Mouse (Mus musculus) heart, embryonic 13.5 days (tissue): ENCODE measurements at regions not wholly inside any gene's neighbourhood (a gene's known extent, or its start where the extent isn't known, plus 50 kb on each side); places are given as distances from the start of the nearest gene placed in this dataset.
A peak's percentile ranks its signal among the peaks of the same experiment; 100 is the strongest.

Experiments
- ATAC-seq: fragments of 200-750 bp; cut with Nextera tagmentation; 2 replicates; pipeline ENCODE4 v1.8.0; 2017; ENCODE audit warnings: moderate TSS enrichment; ENCODE audit not compliant: insufficient number of reproducible peaks, low FRiP score, low TSS enrichment; ENCODE audit errors: extremely low read depth
- H3K27ac ChIP-seq: fragments of 300-500 bp; sonication (generic); replicated peaks from 2 replicates; pipeline ENCODE4 v1.5.1; 2015; ENCODE audit warnings: moderate library complexity, mild to moderate bottlenecking, inconsistent platforms
- H3K27me3 ChIP-seq: fragments of 300-500 bp; sonication (generic); replicated peaks from 2 replicates; pipeline ENCODE4 v1.6.1; 2015; ENCODE audit warnings: mild to moderate bottlenecking, inconsistent platforms
- H3K36me3 ChIP-seq: fragments of 300-500 bp; sonication (generic); 2 replicates; pipeline ENCODE4 v1.6.1; 2015; ENCODE audit warnings: mild to moderate bottlenecking, inconsistent platforms
- H3K4me1 ChIP-seq: fragments of 300-500 bp; sonication (generic); 2 replicates; pipeline ENCODE4 v1.6.1; 2015; ENCODE audit warnings: inconsistent platforms
- H3K4me2 ChIP-seq: fragments of 300-500 bp; sonication (generic); 2 replicates; pipeline ENCODE4 v1.6.1; 2015; ENCODE audit warnings: inconsistent platforms, mild to moderate bottlenecking, moderate library complexity
- H3K4me3 ChIP-seq: fragments of 300-500 bp; sonication (generic); 2 replicates; pipeline ENCODE4 v1.5.1; 2015; ENCODE audit warnings: moderate library complexity, mild to moderate bottlenecking, inconsistent platforms
- H3K9ac ChIP-seq: fragments of 300-500 bp; sonication (generic); 2 replicates; pipeline ENCODE4 v1.6.1; 2015; ENCODE audit warnings: inconsistent platforms, mild to moderate bottlenecking, moderate library complexity
- H3K9me3 ChIP-seq: fragments of 300-500 bp; sonication (generic); 2 replicates; pipeline ENCODE4 v1.6.1; 2016; ENCODE audit warnings: inconsistent platforms
- WGBS: fragments of 180-500 bp; shearing (Covaris S2); methylation state at CpG from one replicate; pipeline ENCODE4 v1.1.7; 2015; ENCODE audit warnings: mixed read lengths; 5-methylcytosine and 5-hydroxymethylcytosine counted together

GRCm38 (mm10) chr15:62098791-62099660 lies 1176.2 kb upstream of the A1bg start:
- Histone ChIP-seq H3K9me3 (peaks cover 9% of the 10 kb centered on the region), H3K27me3 (no peaks in the 10 kb centered on the region), H3K4me2 (peak overlapping the region; percentile 53), H3K36me3 (peaks cover 2% of the 10 kb centered on the region; the same call in 1 of the 2 replicates), H3K4me3 (no peak overlapping the region), H3K4me1 (peaks cover 19% of the 10 kb centered on the region), H3K9ac (peak overlapping the region; percentile 50), H3K27ac (no peak overlapping the region; the same call in 1 of the 2 replicates)
- WGBS: 13% methylated on average over 16 of the region's 16 CpGs
- ATAC-seq: peak; percentile 70

GRCm38 (mm10) chr15:62096778-62097177 lies 1174.0 kb upstream of the A1bg start:
- H3K4me1 ChIP-seq: peaks cover 37% of the 10 kb centered on the region
- no peak for ATAC-seq
- H3K4me3 ChIP-seq: no peak overlapping the region

GRCm38 (mm10) chr15:62095198-62095597 lies 1172.4 kb upstream of the A1bg start:
- no peaks in the 10 kb centered on the region for H3K36me3 ChIP-seq
- H3K4me2 ChIP-seq: no peak overlapping the region
- 82% methylated on average over 3 of the region's 3 CpGs for WGBS
- H3K27ac ChIP-seq: no peak overlapping the region
- H3K9me3 ChIP-seq: no peaks in the 10 kb centered on the region
- ATAC-seq: no peak
- H3K4me3 ChIP-seq: no peak overlapping the region
- no peaks in the 10 kb centered on the region for H3K27me3 ChIP-seq
- peaks cover 42% of the 10 kb centered on the region for H3K4me1 ChIP-seq
- no peak overlapping the region for H3K9ac ChIP-seq

More at GRCm38 (mm10) chr15:62096778-62097177, 1174.0 kb upstream of the A1bg start:
- Histone ChIP-seq H3K9me3 (no peaks in the 10 kb centered on the region), H3K9ac (no peak overlapping the region), H3K4me2 (no peak overlapping the region), H3K36me3 (no peaks in the 10 kb centered on the region), H3K27ac (no peak overlapping the region), H3K27me3 (no peaks in the 10 kb centered on the region)
- WGBS: 78% methylated on average over 7 of the region's 7 CpGs

GRCm38 (mm10) chr15:62093672-62094071 lies 1170.9 kb upstream of the A1bg start:
- 81% methylated on average over 4 of the region's 4 CpGs for WGBS
- Histone ChIP-seq H3K4me1 (peaks cover 28% of the 10 kb centered on the region), H3K27ac (no peak overlapping the region), H3K9me3 (no peaks in the 10 kb centered on the region), H3K27me3 (no peaks in the 10 kb centered on the region), H3K4me2 (no peak overlapping the region), H3K36me3 (no peaks in the 10 kb centered on the region), H3K9ac (no peak overlapping the region), H3K4me3 (no peak overlapping the region)
- no peak for ATAC-seq

- ATAC-seq: no peak
- H3K4me1 ChIP-seq: peaks cover 23% of the 10 kb centered on the region
- H3K27me3 ChIP-seq: no peaks in the 10 kb centered on the region
- no peak overlapping the region for H3K9ac ChIP-seq
- WGBS: 10% methylated on average over 5 of the region's 5 CpGs
- H3K27ac ChIP-seq: no peak overlapping the region
- H3K4me3 ChIP-seq: no peak overlapping the region
- no peaks in the 10 kb centered on the region for H3K9me3 ChIP-seq
- no peaks in the 10 kb centered on the region for H3K36me3 ChIP-seq
- 0 out of 2 replicates have a peak overlapping the region, but pooled peaks have one; percentile 7 for H3K4me2 ChIP-seq
Observed at GRCm38 (mm10) chr15:62092671-62093185, 1169.9 kb upstream of the A1bg start.

- no peak for ATAC-seq
- no peaks in the 10 kb centered on the region for H3K27me3 ChIP-seq
- WGBS: 46% methylated on average over 12 of the region's 12 CpGs
- H3K4me1 ChIP-seq: peaks cover 23% of the 10 kb centered on the region
- H3K36me3 ChIP-seq: no peaks in the 10 kb centered on the region
- H3K4me2 ChIP-seq: no peak overlapping the region
- no peak overlapping the region for H3K4me3 ChIP-seq
- no peak overlapping the region for H3K27ac ChIP-seq
- H3K9ac ChIP-seq: no peak overlapping the region
- H3K9me3 ChIP-seq: no peaks in the 10 kb centered on the region
Observed at GRCm38 (mm10) chr15:62091746-62092659, 1169.2 kb upstream of the A1bg start.

GRCm38 (mm10) chr15:62091144-62091543 lies 1168.3 kb upstream of the A1bg start:
- Histone ChIP-seq H3K4me1 (peaks cover 23% of the 10 kb centered on the region), H3K9ac (no peak overlapping the region), H3K27me3 (no peaks in the 10 kb centered on the region), H3K9me3 (no peaks in the 10 kb centered on the region), H3K27ac (no peak overlapping the region), H3K4me2 (no peak overlapping the region), H3K4me3 (no peak overlapping the region), H3K36me3 (no peaks in the 10 kb centered on the region)
- no peak for ATAC-seq
- WGBS: 86% methylated on average over 5 of the region's 5 CpGs

- no peak for ATAC-seq
- no peak overlapping the region for H3K4me2 ChIP-seq
- H3K27ac ChIP-seq: no peak overlapping the region
- WGBS: 85% methylated on average over 4 of the region's 4 CpGs
- H3K9ac ChIP-seq: no peak overlapping the region
- H3K36me3 ChIP-seq: no peaks in the 10 kb centered on the region
- H3K27me3 ChIP-seq: no peaks in the 10 kb centered on the region
- H3K9me3 ChIP-seq: no peaks in the 10 kb centered on the region
- no peak overlapping the region for H3K4me3 ChIP-seq
- peaks cover 20% of the 10 kb centered on the region for H3K4me1 ChIP-seq
Observed at GRCm38 (mm10) chr15:62088341-62088740, 1165.5 kb upstream of the A1bg start.

- ATAC-seq: no peak
- H3K9me3 ChIP-seq: no peaks in the 10 kb centered on the region
- no peak overlapping the region for H3K4me3 ChIP-seq
- peaks cover 15% of the 10 kb centered on the region for H3K4me1 ChIP-seq
- H3K27me3 ChIP-seq: no peaks in the 10 kb centered on the region
- H3K9ac ChIP-seq: no peak overlapping the region
- H3K4me2 ChIP-seq: no peak overlapping the region
- H3K27ac ChIP-seq: no peak overlapping the region
- H3K36me3 ChIP-seq: no peaks in the 10 kb centered on the region
- 55% methylated on average over 6 of the region's 6 CpGs for WGBS
Observed at GRCm38 (mm10) chr15:62087755-62088154, 1164.9 kb upstream of the A1bg start.

GRCm38 (mm10) chr15:62086037-62086436 lies 1163.2 kb upstream of the A1bg start:
- Histone ChIP-seq H3K36me3 (no peaks in the 10 kb centered on the region), H3K9ac (no peak overlapping the region), H3K9me3 (no peaks in the 10 kb centered on the region), H3K4me2 (no peak overlapping the region), H3K27ac (no peak overlapping the region), H3K4me1 (no peaks in the 10 kb centered on the region), H3K27me3 (no peaks in the 10 kb centered on the region), H3K4me3 (no peak overlapping the region)
- no peak for ATAC-seq
- WGBS: 83% methylated on average over 3 of the region's 3 CpGs

- Histone ChIP-seq H3K4me3 (no peak overlapping the region), H3K4me2 (no peak overlapping the region), H3K9me3 (no peaks in the 10 kb centered on the region), H3K9ac (no peak overlapping the region), H3K4me1 (peaks cover 10% of the 10 kb centered on the region), H3K36me3 (no peaks in the 10 kb centered on the region), H3K27me3 (no peaks in the 10 kb centered on the region), H3K27ac (no peak overlapping the region)
- 92% methylated on average over 3 of the region's 3 CpGs for WGBS
- ATAC-seq: no peak
Observed at GRCm38 (mm10) chr15:62083347-62083746, 1160.5 kb upstream of the A1bg start.
